In genomic region chr9:97056541-97057338, GRCm38 (mm10) we compare ENCODE assay signal across 8 mouse cellular contexts. TPM values are rescaled to one million over a fixed set of nuclear protein-coding genes. Genes with fewer than 3 reads are reported as not detected.
A peak's percentile ranks its signal among the peaks of the same experiment; 100 is the strongest.
DNase-seq lines count a peak whose midpoint lies in the region; ATAC-seq and TF ChIP-seq lines count a peak whose summit lies in the region.

No protein-coding gene starts in this region.

- 67% methylated on average over 18 of the region's 18 CpGs for WGBS in forebrain, embryonic 12.5 days
- WGBS in forebrain, postnatal 0 days = 79% methylated on average over 18 of the region's 18 CpGs
- 35% methylated on average over 18 of the region's 18 CpGs for WGBS in heart, embryonic 12.5 days

- ATAC-seq in forebrain, embryonic 12.5 days (ENCODE audit: low FRiP score) = no peak
- no peak for ATAC-seq in forebrain, postnatal 0 days
- ATAC-seq in heart, embryonic 12.5 days (ENCODE audit: insufficient number of reproducible peaks, low FRiP score) = no peak
- ATAC-seq in erythroblast, adult 5-6 weeks (replicated peaks; ENCODE audit: low FRiP score, poor library complexity, severe bottlenecking) = no peak

- no peak overlapping the region for H3K9ac ChIP-seq in forebrain, embryonic 12.5 days
- no peak overlapping the region for H3K9ac ChIP-seq in forebrain, postnatal 0 days
- H3K9ac ChIP-seq in heart, embryonic 12.5 days = no peak overlapping the region

- no peaks in the 10 kb centered on the region for H3K36me3 ChIP-seq in forebrain, embryonic 12.5 days (replicated peaks)
- no peaks in the 10 kb centered on the region for H3K36me3 ChIP-seq in forebrain, postnatal 0 days (ENCODE audit: insufficient read depth)
- no peaks in the 10 kb centered on the region for H3K36me3 ChIP-seq in heart, embryonic 12.5 days

- no peak overlapping the region for H3K4me3 ChIP-seq in forebrain, embryonic 12.5 days (replicated peaks)
- no peak overlapping the region for H3K4me3 ChIP-seq in forebrain, postnatal 0 days (ENCODE audit: low read depth, low read length)
- H3K4me3 ChIP-seq in heart, embryonic 12.5 days = peak overlapping the region; percentile 25

- no peak for TF ChIP-seq CTCF in forebrain, postnatal 0 days (IDR thresholded peaks at IDR 0.05; ENCODE audit: low read depth)

- no peaks in the 10 kb centered on the region for H3K27me3 ChIP-seq in forebrain, embryonic 12.5 days
- no peaks in the 10 kb centered on the region for H3K27me3 ChIP-seq in forebrain, postnatal 0 days (ENCODE audit: insufficient read depth, low read length)
- no peaks in the 10 kb centered on the region for H3K27me3 ChIP-seq in heart, embryonic 12.5 days (replicated peaks)

- no peak overlapping the region for H3K4me2 ChIP-seq in forebrain, embryonic 12.5 days
- no peak overlapping the region for H3K4me2 ChIP-seq in forebrain, postnatal 0 days (ENCODE audit: low read depth)
- peak overlapping the region; percentile 59 for H3K4me2 ChIP-seq in heart, embryonic 12.5 days

- no peak for DNase-seq in forebrain, postnatal 0 days
- peak; percentile 80 for DNase-seq in ES-CJ7 (ENCODE audit: low read depth, low spot score)
- DNase-seq in mesoderm, embryonic 11.5 days (ENCODE audit: low read depth, low spot score) = peak; percentile 34
- no peak for DNase-seq in left cerebral cortex, postnatal 4 days
- DNase-seq in frontal cortex, postnatal 14 days (ENCODE audit: low spot score in 2 of 2) = no peak

- intact Hi-C loops in left cerebral cortex, postnatal 4 days (cut with DNase I) = no loop called here

- peaks cover 21% of the 10 kb centered on the region for H3K4me1 ChIP-seq in forebrain, embryonic 12.5 days
- H3K4me1 ChIP-seq in forebrain, postnatal 0 days (ENCODE audit: insufficient read depth) = no peaks in the 10 kb centered on the region
- peaks cover 24% of the 10 kb centered on the region for H3K4me1 ChIP-seq in heart, embryonic 12.5 days (replicated peaks)

- H3K27ac ChIP-seq in forebrain, embryonic 12.5 days = peak overlapping the region; percentile 46; the same call in 1 of the 2 replicates
- no peak overlapping the region for H3K27ac ChIP-seq in forebrain, postnatal 0 days (ENCODE audit: low read depth, low read length)
- no peak overlapping the region for H3K27ac ChIP-seq in heart, embryonic 12.5 days (ENCODE audit: poor library complexity, severe bottlenecking)

- no peaks in the 10 kb centered on the region for H3K9me3 ChIP-seq in forebrain, embryonic 12.5 days
- H3K9me3 ChIP-seq in forebrain, postnatal 0 days (ENCODE audit: low read length) = no peaks in the 10 kb centered on the region
- no peaks in the 10 kb centered on the region for H3K9me3 ChIP-seq in heart, embryonic 12.5 days (replicated peaks)

RNA-seq across cellular contexts. Expression of gene Spsb4, which starts 38.1 kb away (rescaled TPM):
- 81.1 and 81.2 TPM in 2 replicates for polyA plus RNA-seq in forebrain, embryonic 12.5 days (2016; fragmentation: Nextera tagmentation; extraction: Ambion mirVana)
- 22.7 and 28.3 TPM in 2 replicates for total RNA-seq in forebrain, postnatal 0 days (2014; rRNA removed)
- polyA plus RNA-seq in forebrain, postnatal 0 days (2015; fragmentation: Nextera tagmentation; extraction: Ambion mirVana) = 14.8 and 16.0 TPM in 2 replicates
- polyA plus RNA-seq in heart, embryonic 12.5 days (2016; fragmentation: Nextera tagmentation; extraction: Ambion mirVana) = 66.1 and 67.6 TPM in 2 replicates
- total RNA-seq in left cerebral cortex, postnatal 4 days (2021) = 10 to 100 TPM; 20.2 to 20.6 TPM
- total RNA-seq in erythroblast, adult 5-6 weeks (2015; ENCODE audit: low replicate concordance) = 4.4 TPM in 1 of 2 replicates, not detected in the other
- not detected in 2 replicates for total RNA-seq in erythroblast, adult 5-6 weeks (2017; ENCODE audit: low replicate concordance)

RNA-seq across cellular contexts. Expression of gene Slc25a36, which starts 54.2 kb away (rescaled TPM):
- 79.5 and 83.5 TPM in 2 replicates for polyA plus RNA-seq in forebrain, embryonic 12.5 days (2016; fragmentation: Nextera tagmentation; extraction: Ambion mirVana)
- 102 and 138 TPM in 2 replicates for total RNA-seq in forebrain, postnatal 0 days (2014; rRNA removed)
- 34.3 and 54.6 TPM in 2 replicates for polyA plus RNA-seq in forebrain, postnatal 0 days (2015; fragmentation: Nextera tagmentation; extraction: Ambion mirVana)
- 91.8 and 98.3 TPM in 2 replicates for polyA plus RNA-seq in heart, embryonic 12.5 days (2016; fragmentation: Nextera tagmentation; extraction: Ambion mirVana)
- total RNA-seq in left cerebral cortex, postnatal 4 days (2021) = 100 to 1,000 TPM; 108 to 115 TPM
- total RNA-seq in erythroblast, adult 5-6 weeks (2015; ENCODE audit: low replicate concordance) = 22.8 and 30.0 TPM in 2 replicates
- total RNA-seq in erythroblast, adult 5-6 weeks (2017; ENCODE audit: low replicate concordance) = 18.1 and 25.8 TPM in 2 replicates

Comparison
In these comparisons a context has a peak if more than half of its experiments do, and no peak if none do; other contexts are left out.
1. DNase-seq: peak in ES-CJ7 (single experiment) and mesoderm, embryonic 11.5 days (single experiment); none in forebrain, postnatal 0 days (single experiment), left cerebral cortex, postnatal 4 days (single experiment) and frontal cortex, postnatal 14 days (0 of 2).